Mouse (Mus musculus) kidney, embryonic 14.5 days (tissue): ENCODE measurements around the gene Zdhhc22. TPM values are rescaled to one million over a fixed set of nuclear protein-coding genes. Genes with fewer than 3 reads are reported as not detected.

Source experiments
- ATAC-seq: fragments of 200-750 bp; cut with Nextera tagmentation; 2 replicates; pipeline ENCODE4 v1.8.0; 2017; ENCODE audit warnings: moderate number of reproducible peaks, mild to moderate bottlenecking, moderate TSS enrichment, moderate library complexity; ENCODE audit not compliant: low FRiP score, low TSS enrichment
- H3K27ac ChIP-seq: fragments of 300-500 bp; sonication (generic); 2 replicates; pipeline ENCODE4 v1.5.1; 2014; ENCODE audit warnings: low read depth, mild to moderate bottlenecking, low read length, moderate library complexity, mixed read lengths
- H3K27me3 ChIP-seq: fragments of 300-500 bp; sonication (generic); 2 replicates; pipeline ENCODE4 v1.6.1; 2014; ENCODE audit warnings: mild to moderate bottlenecking, low read length; ENCODE audit not compliant: control insufficient read depth, insufficient read depth
- H3K36me3 ChIP-seq: fragments of 300-500 bp; sonication (generic); 2 replicates; pipeline ENCODE4 v1.6.1; 2014; ENCODE audit warnings: low read length, mixed read lengths; ENCODE audit not compliant: control insufficient read depth, insufficient read depth
- H3K4me1 ChIP-seq: fragments of 300-500 bp; sonication (generic); 2 replicates; pipeline ENCODE4 v1.6.1; 2014; ENCODE audit warnings: low read length, mixed read lengths; ENCODE audit not compliant: control insufficient read depth, insufficient read depth
- H3K4me2 ChIP-seq: fragments of 300-500 bp; sonication (generic); replicated peaks from 2 replicates; pipeline ENCODE4 v1.6.1; 2014; ENCODE audit warnings: low read depth, mild to moderate bottlenecking, low read length
- H3K4me3 ChIP-seq: fragments of 300-500 bp; sonication (generic); 2 replicates; pipeline ENCODE4 v1.5.1; 2014; ENCODE audit warnings: mild to moderate bottlenecking, low read length
- H3K9ac ChIP-seq: fragments of 300-500 bp; sonication (generic); 2 replicates; pipeline ENCODE4 v1.6.1; 2014; ENCODE audit warnings: low read depth, mild to moderate bottlenecking, low read length, moderate library complexity
- H3K9me3 ChIP-seq: fragments of 300-500 bp; sonication (generic); 2 replicates; pipeline ENCODE4 v1.6.1; 2016; ENCODE audit warnings: low read length; ENCODE audit not compliant: control insufficient read depth
- WGBS: fragments of 180-500 bp; shearing (Covaris S2); extraction: QIAGEN DNeasy Blood & Tissue Kit; methylation state at CpG from one replicate; pipeline ENCODE4 v1.1.7; 2014; 5-methylcytosine and 5-hydroxymethylcytosine counted together
- polyA plus RNA-seq: library from polyadenylated mRNA; unstranded; fragments of >200 nt; fragmentation: Nextera tagmentation; extraction: Ambion mirVana; gene quantifications from 2 replicates; pipeline ENCODE4 v1.2.1, GENCODE M21; 2014

Gene Zdhhc22
- polyA plus RNA-seq, 1 experiment from 2014 or later = not detected

DNA sequence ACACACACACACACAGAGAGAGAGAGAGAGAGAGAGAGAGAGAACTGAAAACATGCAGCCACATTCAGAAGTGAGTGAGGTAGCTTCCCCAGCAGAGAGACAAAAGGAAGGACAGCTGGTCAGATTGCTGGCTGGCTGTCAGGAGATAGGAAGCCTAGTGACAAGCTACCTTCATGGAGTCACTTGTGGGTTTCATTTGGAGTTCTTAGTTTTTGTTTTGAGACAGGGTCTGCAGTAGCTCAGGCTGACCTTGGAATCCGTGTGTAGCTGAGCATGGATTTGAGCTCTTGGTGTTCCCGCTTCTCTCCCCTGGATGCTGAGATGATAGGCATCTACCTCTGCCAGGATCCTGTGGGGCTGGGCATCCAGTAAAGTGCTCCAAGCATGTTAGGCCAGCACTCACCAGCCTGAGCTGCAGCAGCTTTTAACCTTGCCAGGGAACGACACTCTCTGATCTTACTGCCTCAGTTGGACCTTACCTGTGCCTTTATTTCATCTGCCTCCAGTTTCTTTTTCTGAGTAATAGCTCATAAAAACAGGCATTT is 29.4 kb downstream of the Zdhhc22 start:
- Histone ChIP-seq H3K27me3 (no peaks in the 10 kb centered on the region), H3K9ac (no peak overlapping the region), H3K4me3 (no peak overlapping the region), H3K9me3 (no peaks in the 10 kb centered on the region), H3K27ac (no peak overlapping the region), H3K36me3 (peaks cover 72% of the 10 kb centered on the region), H3K4me1 (no peaks in the 10 kb centered on the region), H3K4me2 (no peak overlapping the region)
- 95% methylated on average over 3 of the region's 3 CpGs for WGBS
- no peak for ATAC-seq

DNA sequence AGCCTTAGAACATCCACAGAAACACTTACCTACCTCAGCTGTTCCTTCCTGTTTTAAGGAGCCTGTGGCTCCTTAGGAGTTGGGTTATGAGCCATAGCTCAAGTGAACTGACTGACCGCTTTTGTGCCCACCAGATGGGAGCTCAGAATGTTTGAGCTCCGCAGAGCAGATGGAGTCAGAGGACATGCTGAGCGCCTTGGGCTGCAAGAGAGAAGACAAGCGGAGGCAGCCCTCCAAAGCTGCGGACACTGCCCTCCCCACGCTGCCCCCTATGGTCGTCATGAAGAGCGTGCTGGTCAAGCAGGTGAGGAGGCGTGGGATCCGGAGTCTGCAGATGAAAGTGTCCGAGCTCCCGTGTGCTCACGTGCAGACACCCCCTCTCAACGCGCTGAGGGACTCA is 30.1 kb downstream of the Zdhhc22 start:
- Histone ChIP-seq H3K4me2 (no peak overlapping the region), H3K9me3 (no peaks in the 10 kb centered on the region), H3K27ac (no peak overlapping the region), H3K9ac (no peak overlapping the region), H3K36me3 (peaks cover 78% of the 10 kb centered on the region), H3K4me3 (no peak overlapping the region), H3K4me1 (no peaks in the 10 kb centered on the region), H3K27me3 (no peaks in the 10 kb centered on the region)
- no peak for ATAC-seq
- 93% methylated on average over 15 of the region's 15 CpGs for WGBS

DNA sequence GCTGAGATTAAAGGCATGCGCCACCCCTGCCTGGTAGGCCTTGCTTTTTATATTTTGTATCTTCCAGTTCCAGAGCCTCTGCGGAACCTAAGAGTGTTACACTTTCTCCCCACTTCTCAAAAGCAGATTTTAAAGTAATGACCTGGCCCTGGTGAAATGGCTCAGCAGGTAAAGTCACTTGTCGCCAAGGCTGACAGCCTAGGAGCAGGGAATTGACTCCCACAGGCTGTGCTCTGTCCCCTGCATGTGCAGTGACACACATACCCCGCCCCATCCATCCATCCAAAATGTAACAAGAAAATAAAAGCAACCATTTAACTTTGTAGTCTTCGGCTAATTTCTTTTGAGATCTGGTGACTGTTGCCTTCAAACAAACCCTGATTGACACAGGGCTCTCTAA is 30.6 kb downstream of the Zdhhc22 start:
- Histone ChIP-seq H3K4me3 (no peak overlapping the region), H3K4me2 (no peak overlapping the region)

DNA sequence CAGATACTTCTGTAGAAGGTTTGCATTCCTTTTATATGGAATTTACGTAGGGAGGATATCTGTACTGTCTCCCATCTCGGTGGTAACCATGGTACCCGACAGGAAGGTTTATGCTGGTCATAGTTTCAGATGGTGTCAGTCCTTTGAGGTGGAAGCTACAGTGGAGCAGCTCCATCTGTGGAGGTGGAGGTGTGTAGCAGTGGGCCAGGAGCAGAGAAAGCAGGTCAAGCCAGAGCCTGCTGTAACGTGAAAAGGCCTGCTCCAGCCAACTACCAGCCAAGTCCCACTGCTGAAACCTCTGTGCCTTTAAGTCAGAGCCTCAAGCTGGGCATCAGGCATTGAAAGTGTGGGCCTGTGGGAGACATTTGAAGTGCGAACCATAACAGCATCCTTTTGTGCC is 31.7 kb downstream of the Zdhhc22 start:
- WGBS = 93% methylated on average over 5 of the region's 5 CpGs
- no peak overlapping the region for H3K9ac ChIP-seq
- H3K27ac ChIP-seq = no peak overlapping the region
- H3K27me3 ChIP-seq = no peaks in the 10 kb centered on the region
- no peak overlapping the region for H3K4me3 ChIP-seq
- no peaks in the 10 kb centered on the region for H3K4me1 ChIP-seq
- H3K4me2 ChIP-seq = no peak overlapping the region
- peaks cover 76% of the 10 kb centered on the region for H3K36me3 ChIP-seq
- H3K9me3 ChIP-seq = no peaks in the 10 kb centered on the region
- ATAC-seq = no peak

More for the DNA sequence above, 30.6 kb downstream of the Zdhhc22 start:
- no peak overlapping the region for H3K27ac ChIP-seq
- 96% methylated on average over 5 of the region's 5 CpGs for WGBS
- H3K9ac ChIP-seq = no peak overlapping the region
- H3K36me3 ChIP-seq = peaks cover 77% of the 10 kb centered on the region
- H3K9me3 ChIP-seq = no peaks in the 10 kb centered on the region
- no peaks in the 10 kb centered on the region for H3K4me1 ChIP-seq
- ATAC-seq = no peak
- H3K27me3 ChIP-seq = no peaks in the 10 kb centered on the region

DNA sequence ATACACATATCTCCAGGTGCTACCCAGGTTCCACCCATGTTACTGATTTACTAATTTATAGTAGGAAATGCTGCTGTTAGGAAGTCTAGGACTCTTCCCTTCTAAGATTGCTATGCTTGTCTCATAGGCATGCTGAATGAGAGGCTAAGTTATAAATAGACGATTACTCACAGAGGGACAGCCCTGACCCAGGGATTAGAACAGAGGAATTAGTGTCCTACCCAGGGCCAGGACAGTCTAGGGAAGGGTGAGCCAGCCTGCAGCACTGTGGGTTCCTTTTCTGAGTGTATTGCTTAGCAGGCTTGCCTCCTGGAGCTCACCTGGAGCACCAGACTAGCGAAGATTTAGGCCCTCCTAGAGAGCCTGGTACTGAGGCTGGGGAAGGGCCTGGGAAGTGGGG is 34.3 kb downstream of the Zdhhc22 start:
- Histone ChIP-seq H3K27me3 (no peaks in the 10 kb centered on the region), H3K9ac (no peak overlapping the region), H3K4me2 (no peak overlapping the region), H3K36me3 (peaks cover 50% of the 10 kb centered on the region), H3K4me1 (no peaks in the 10 kb centered on the region), H3K9me3 (no peaks in the 10 kb centered on the region), H3K4me3 (no peak overlapping the region), H3K27ac (no peak overlapping the region)
- no peak for ATAC-seq
- WGBS = 87% methylated on average over 2 of the region's 2 CpGs

DNA sequence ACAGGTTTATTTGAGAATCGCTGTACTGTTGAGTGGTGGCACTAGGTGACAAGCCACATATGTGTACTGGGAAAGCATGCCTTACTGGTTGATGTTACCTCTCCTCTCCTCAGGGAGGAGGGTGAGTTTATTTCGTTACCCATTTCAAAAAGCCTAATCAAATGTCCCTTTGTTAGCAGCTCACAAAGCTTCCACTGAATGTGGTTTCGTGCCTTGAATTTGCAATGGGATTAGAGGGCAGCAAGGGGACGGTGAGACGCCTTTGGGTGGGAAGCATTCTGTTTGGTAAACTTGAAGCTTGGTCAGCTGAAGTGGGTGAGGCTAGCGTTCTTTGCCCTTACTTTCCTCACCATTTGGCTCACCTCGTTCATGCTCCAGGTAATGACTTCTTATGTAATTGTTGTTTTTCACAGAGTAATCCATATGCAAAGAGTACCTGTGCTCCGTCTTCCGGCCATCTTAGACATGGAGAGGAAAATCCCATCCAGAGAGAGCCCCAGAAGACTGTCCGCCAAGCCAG is 37.8 kb downstream of the Zdhhc22 start:
- H3K36me3 ChIP-seq = peaks cover 24% of the 10 kb centered on the region
- no peak overlapping the region for H3K27ac ChIP-seq
- no peaks in the 10 kb centered on the region for H3K9me3 ChIP-seq
- H3K4me1 ChIP-seq = peaks cover 10% of the 10 kb centered on the region
- no peak overlapping the region for H3K9ac ChIP-seq
- H3K4me3 ChIP-seq = no peak overlapping the region
- no peaks in the 10 kb centered on the region for H3K27me3 ChIP-seq
- WGBS = 89% methylated on average over 10 of the region's 10 CpGs
- no peak for ATAC-seq
- no peak overlapping the region for H3K4me2 ChIP-seq

DNA sequence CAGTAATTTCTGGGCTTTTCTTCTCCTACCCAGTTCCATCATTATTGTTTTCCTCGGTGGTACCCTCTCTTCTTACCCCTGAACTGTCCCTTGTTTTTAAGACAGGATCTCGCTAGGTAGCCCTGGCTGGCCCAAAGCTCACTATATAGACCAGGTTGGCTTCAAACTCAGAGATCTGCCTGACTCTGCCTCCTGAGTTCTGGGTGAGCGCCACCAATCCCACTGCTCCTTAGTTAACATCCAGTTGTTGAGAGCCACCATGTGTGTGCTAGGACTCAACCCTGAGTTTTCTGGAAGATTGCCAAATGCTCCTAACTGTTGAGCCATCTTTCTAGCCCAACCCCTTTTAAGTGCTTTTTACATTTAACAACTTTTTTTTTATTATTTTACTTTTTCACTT is 39.3 kb downstream of the Zdhhc22 start:
- no peak overlapping the region for H3K4me3 ChIP-seq
- no peaks in the 10 kb centered on the region for H3K27me3 ChIP-seq
- H3K4me1 ChIP-seq = peaks cover 12% of the 10 kb centered on the region
- H3K27ac ChIP-seq = no peak overlapping the region
- H3K4me2 ChIP-seq = no peak overlapping the region
- WGBS = 97% methylated on average over 3 of the region's 3 CpGs
- no peak for ATAC-seq
- peaks cover 13% of the 10 kb centered on the region for H3K36me3 ChIP-seq
- H3K9ac ChIP-seq = no peak overlapping the region
- no peaks in the 10 kb centered on the region for H3K9me3 ChIP-seq

DNA sequence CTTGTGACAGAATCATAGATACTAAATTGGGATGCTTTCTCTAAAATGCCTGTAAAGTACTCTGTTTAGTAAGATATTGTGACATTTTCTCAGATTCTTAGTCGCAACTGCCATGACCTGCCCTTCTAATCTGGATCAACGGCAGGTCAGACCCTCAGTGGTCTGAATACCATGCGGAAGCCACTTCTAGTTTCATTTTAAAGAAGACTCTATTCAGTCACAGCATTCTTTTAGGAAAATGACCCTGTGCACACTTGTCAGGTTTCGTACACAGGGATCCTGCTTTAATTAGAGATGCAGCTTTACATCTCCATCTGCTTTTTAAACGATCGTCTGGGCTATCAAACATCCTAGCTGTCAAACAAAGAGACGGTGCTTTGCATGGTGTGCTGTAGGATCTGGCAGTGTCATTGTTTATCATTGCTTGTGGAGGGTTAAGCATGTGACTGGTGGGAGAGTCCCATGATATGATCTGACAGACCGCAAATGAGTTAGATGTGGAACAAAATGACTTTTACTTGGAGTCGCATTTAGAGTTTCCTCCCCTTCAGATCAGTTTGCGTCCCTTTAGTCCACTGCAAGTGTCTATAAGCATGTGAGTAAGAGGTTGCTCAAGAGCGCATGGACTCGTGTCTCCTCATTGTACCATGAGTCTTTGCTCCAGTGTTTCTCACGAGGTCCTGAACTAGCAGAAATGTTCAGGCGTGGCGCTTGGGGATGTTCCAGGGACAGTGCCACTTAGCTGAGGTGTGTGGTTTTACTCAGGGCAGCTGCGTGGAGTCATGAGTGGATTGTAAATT is 39.9 kb downstream of the Zdhhc22 start:
- H3K4me2 ChIP-seq = no peak overlapping the region
- ATAC-seq = no peak
- H3K9ac ChIP-seq = no peak overlapping the region
- 75% methylated on average over 16 of the region's 16 CpGs for WGBS
- H3K27me3 ChIP-seq = no peaks in the 10 kb centered on the region
- no peak overlapping the region for H3K4me3 ChIP-seq
- H3K9me3 ChIP-seq = no peaks in the 10 kb centered on the region
- H3K36me3 ChIP-seq = peaks cover 8% of the 10 kb centered on the region; the same call in 1 of the 2 replicates
- H3K27ac ChIP-seq = no peak overlapping the region
- H3K4me1 ChIP-seq = peaks cover 14% of the 10 kb centered on the region

DNA sequence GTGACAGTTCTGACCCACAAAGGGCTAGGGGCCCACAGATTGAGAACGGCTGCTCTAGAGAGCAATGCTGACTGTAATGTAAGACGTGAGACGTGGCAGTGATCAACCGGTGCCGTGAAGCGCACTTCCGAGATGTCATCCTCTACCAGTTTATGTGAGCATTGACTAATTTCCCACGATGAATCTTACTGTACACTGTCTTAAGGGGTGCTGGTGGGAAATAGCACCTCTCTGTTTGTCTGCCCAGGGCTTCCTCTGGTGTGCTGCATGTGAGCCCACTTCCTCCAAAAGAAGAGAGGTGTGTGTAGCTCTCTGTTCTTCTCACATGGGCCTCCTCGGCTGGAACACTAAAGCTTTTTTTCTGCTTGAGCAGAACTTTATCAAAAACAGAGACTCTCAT is 40.7 kb downstream of the Zdhhc22 start:
- no peak overlapping the region for H3K4me3 ChIP-seq
- no peak overlapping the region for H3K27ac ChIP-seq
- H3K4me2 ChIP-seq = no peak overlapping the region
- ATAC-seq = no peak
- WGBS = 77% methylated on average over 9 of the region's 9 CpGs
- H3K9me3 ChIP-seq = no peaks in the 10 kb centered on the region
- H3K4me1 ChIP-seq = peaks cover 14% of the 10 kb centered on the region
- H3K27me3 ChIP-seq = no peaks in the 10 kb centered on the region
- peaks cover 5% of the 10 kb centered on the region; the same call in 1 of the 2 replicates for H3K36me3 ChIP-seq
- no peak overlapping the region for H3K9ac ChIP-seq
